Mouse (Mus musculus): ENCODE results near the gene Rps23.

- TF ChIP-seq POLR2A (IDR thresholded peaks at IDR 0.05; ENCODE audit: control insufficient read depth, low read depth, low read length) (no peak), CTCF (IDR thresholded peaks at IDR 0.05; ENCODE audit: control insufficient read depth, insufficient read depth, insufficient replicate concordance, low read depth, low read length) (no peak)
Measured at GRCm38 (mm10) chr13:90896098-90896497, 26.7 kb upstream of the Rps23 start.
